Mouse (Mus musculus) stomach, postnatal 0 days (tissue): ENCODE results near the gene Lgsn. TPM values are rescaled to one million over a fixed set of nuclear protein-coding genes. Genes with fewer than 3 reads are reported as not detected.

Experiments used
- ATAC-seq: fragments of 200-750 bp; cut with Nextera tagmentation; 2 replicates; pipeline ENCODE4 v1.8.0; 2017; ENCODE audit not compliant: low FRiP score, low TSS enrichment
- DNase-seq: peaks from one replicate; pipeline ENCODE4 v3.0.0-alpha.2; 2016; ENCODE audit warnings: low spot score
- H3K27ac ChIP-seq: fragments of 300-500 bp; sonication (generic); replicated peaks from 2 replicates; pipeline ENCODE4 v1.5.1; 2014; ENCODE audit warnings: mild to moderate bottlenecking, control low read depth
- H3K27me3 ChIP-seq: fragments of 300-500 bp; sonication (generic); 2 replicates; pipeline ENCODE4 v1.6.1; 2014; ENCODE audit warnings: low read length; ENCODE audit not compliant: control insufficient read depth, insufficient read depth
- H3K36me3 ChIP-seq: fragments of 300-500 bp; sonication (generic); 2 replicates; pipeline ENCODE4 v1.6.1; 2014; ENCODE audit warnings: low read length, mixed read lengths; ENCODE audit not compliant: control insufficient read depth, insufficient read depth
- H3K4me1 ChIP-seq: fragments of 300-500 bp; sonication (generic); replicated peaks from 2 replicates; pipeline ENCODE4 v1.6.1; 2014; ENCODE audit warnings: antibody characterized with exemption; ENCODE audit not compliant: control insufficient read depth, insufficient read depth
- H3K4me2 ChIP-seq: fragments of 300-500 bp; sonication (generic); replicated peaks from 2 replicates; pipeline ENCODE4 v1.6.1; 2014; ENCODE audit warnings: low read depth, mild to moderate bottlenecking, control low read depth, moderate library complexity
- H3K4me3 ChIP-seq: fragments of 300-500 bp; sonication (generic); 2 replicates; pipeline ENCODE4 v1.5.1; 2014; ENCODE audit warnings: low read depth, low read length, control low read depth
- H3K9ac ChIP-seq: fragments of 300-500 bp; sonication (generic); 2 replicates; pipeline ENCODE4 v1.6.1; 2014; ENCODE audit warnings: mild to moderate bottlenecking, low read length, control low read depth, mixed read lengths
- H3K9me3 ChIP-seq: fragments of 300-500 bp; sonication (generic); 2 replicates; pipeline ENCODE4 v1.6.1; 2016; ENCODE audit warnings: low read length; ENCODE audit not compliant: control insufficient read depth
- CTCF ChIP-seq: IDR thresholded peaks from 2 replicates; pipeline ENCODE4 v1.5.1; 2016; ENCODE audit warnings: antibody characterized with exemption, low read depth, mild to moderate bottlenecking, moderate library complexity
- EP300 ChIP-seq: optimal IDR thresholded peaks from 2 replicates; pipeline ENCODE3; 2016; ENCODE audit warnings: antibody characterized with exemption
- WGBS: fragments of 180-500 bp; shearing (Covaris S2); extraction: QIAGEN DNeasy Blood & Tissue Kit; methylation state at CpG from one replicate; pipeline ENCODE4 v1.1.7; 2014; 5-methylcytosine and 5-hydroxymethylcytosine counted together
- polyA plus RNA-seq: library from polyadenylated mRNA; unstranded; fragments of >200 nt; fragmentation: Nextera tagmentation; extraction: Ambion mirVana; gene quantifications from 2 replicates; pipeline ENCODE4 v1.2.1, GENCODE M21; 2015

Lgsn gene
- polyA plus RNA-seq = not detected in 2 replicates

- Histone ChIP-seq H3K27me3 (no peaks in the 10 kb centered on the region), H3K4me2 (no peak within 1 kb of the TSS), H3K27ac (no peak within 1 kb of the TSS), H3K9me3 (no peaks in the 10 kb centered on the region), H3K36me3 (no peaks in the 10 kb centered on the region), H3K9ac (no peak within 1 kb of the TSS), H3K4me1 (no peaks in the 10 kb centered on the region), H3K4me3 (no peak within 1 kb of the TSS)
- DNase-seq (no peak), ATAC-seq (no peak)
- TF ChIP-seq CTCF (no peak), EP300 (no peak)
- 66% methylated on average over 5 of the region's 5 CpGs for WGBS
Observed at GRCm38 (mm10) chr1:31176101-31176500, at the start of gene Lgsn. Gene Lgsn (plus strand): TSS chr1:31176401.

- no peak overlapping the region for H3K4me2 ChIP-seq
- DNase-seq = peak; percentile 37
Observed at GRCm38 (mm10) chr1:31138387-31138786, 37.8 kb upstream of the Lgsn start.

GRCm38 (mm10) chr1:31142288-31143094, 33.7 kb upstream of the Lgsn start:
- Histone ChIP-seq H3K27me3 (no peaks in the 10 kb centered on the region), H3K9me3 (no peaks in the 10 kb centered on the region), H3K4me2 (peak overlapping the region; percentile 18; the same call in 1 of the 2 replicates), H3K9ac (no peak overlapping the region), H3K36me3 (no peaks in the 10 kb centered on the region), H3K27ac (no peak overlapping the region), H3K4me1 (no peaks in the 10 kb centered on the region), H3K4me3 (no peak overlapping the region)
- WGBS = 16% methylated on average over 8 of the region's 8 CpGs
- no peak for ATAC-seq
- DNase-seq = no peak
- TF ChIP-seq CTCF (no peak), EP300 (no peak)

More at GRCm38 (mm10) chr1:31138387-31138786, 37.8 kb upstream of the Lgsn start:
- TF ChIP-seq CTCF (no peak), EP300 (no peak)
- Histone ChIP-seq H3K4me1 (no peaks in the 10 kb centered on the region), H3K4me3 (no peak overlapping the region), H3K27me3 (no peaks in the 10 kb centered on the region), H3K9ac (no peak overlapping the region), H3K27ac (no peak overlapping the region), H3K9me3 (no peaks in the 10 kb centered on the region), H3K36me3 (no peaks in the 10 kb centered on the region)
- peak; percentile 53; the same call in 1 of the 2 replicates for ATAC-seq
- 59% methylated on average over 3 of the region's 3 CpGs for WGBS

- 58% methylated on average over 2 of the region's 2 CpGs for WGBS
- H3K9me3 ChIP-seq = no peaks in the 10 kb centered on the region
- peak; percentile 78 for ATAC-seq
- no peak overlapping the region for H3K4me2 ChIP-seq
- no peaks in the 10 kb centered on the region for H3K27me3 ChIP-seq
- no peak overlapping the region for H3K4me3 ChIP-seq
- no peak for DNase-seq
- H3K4me1 ChIP-seq = no peaks in the 10 kb centered on the region
- no peak overlapping the region for H3K9ac ChIP-seq
- H3K27ac ChIP-seq = no peak overlapping the region
- no peaks in the 10 kb centered on the region for H3K36me3 ChIP-seq
- TF ChIP-seq CTCF = no peak
- no peak for TF ChIP-seq EP300
Observed at GRCm38 (mm10) chr1:31143571-31143970, 32.6 kb upstream of the Lgsn start.

- no peaks in the 10 kb centered on the region for H3K4me1 ChIP-seq
- no peak overlapping the region for H3K4me2 ChIP-seq
- ATAC-seq (peak; percentile 85), DNase-seq (peak; percentile 62)
- no peak for TF ChIP-seq EP300
- TF ChIP-seq CTCF = no peak
- no peaks in the 10 kb centered on the region for H3K9me3 ChIP-seq
- WGBS = 24% methylated on average over 6 of the region's 6 CpGs
- H3K9ac ChIP-seq = no peak overlapping the region
- H3K27ac ChIP-seq = peak overlapping the region; percentile 73; the same call in 1 of the 2 replicates
- H3K4me3 ChIP-seq = no peak overlapping the region
- H3K36me3 ChIP-seq = no peaks in the 10 kb centered on the region
- no peaks in the 10 kb centered on the region for H3K27me3 ChIP-seq
Observed at GRCm38 (mm10) chr1:31149671-31150070, 26.5 kb upstream of the Lgsn start.

- no peak for ATAC-seq
Observed at GRCm38 (mm10) chr1:31150546-31150945, 25.7 kb upstream of the Lgsn start.

More at GRCm38 (mm10) chr1:31150546-31150945, 25.7 kb upstream of the Lgsn start:
- no peak for TF ChIP-seq CTCF
- TF ChIP-seq EP300 = no peak
- H3K36me3 ChIP-seq = no peaks in the 10 kb centered on the region
- peak; percentile 15 for DNase-seq
- peak overlapping the region; percentile 73 for H3K27ac ChIP-seq
- WGBS = 50% methylated on average over 3 of the region's 3 CpGs
- no peak overlapping the region for H3K9ac ChIP-seq
- H3K9me3 ChIP-seq = no peaks in the 10 kb centered on the region
- H3K27me3 ChIP-seq = no peaks in the 10 kb centered on the region
- no peaks in the 10 kb centered on the region for H3K4me1 ChIP-seq
- H3K4me2 ChIP-seq = no peak overlapping the region
- no peak overlapping the region for H3K4me3 ChIP-seq
